Mouse (Mus musculus) cerebellum, adult 9-11 months (tissue): ENCODE measurements around the gene Olfr311.
A peak's percentile ranks its signal among the peaks of the same experiment; 100 is the strongest.
"Not testable (repeated sequence)": the region's sequence is repeated elsewhere in the genome, so short reads cannot be mapped to it uniquely, and the experiment has no call there.

Experiments
- DNase-seq: peaks from one replicate; pipeline ENCODE4 v3.0.0; 2022

The Olfr311 gene

DNA sequence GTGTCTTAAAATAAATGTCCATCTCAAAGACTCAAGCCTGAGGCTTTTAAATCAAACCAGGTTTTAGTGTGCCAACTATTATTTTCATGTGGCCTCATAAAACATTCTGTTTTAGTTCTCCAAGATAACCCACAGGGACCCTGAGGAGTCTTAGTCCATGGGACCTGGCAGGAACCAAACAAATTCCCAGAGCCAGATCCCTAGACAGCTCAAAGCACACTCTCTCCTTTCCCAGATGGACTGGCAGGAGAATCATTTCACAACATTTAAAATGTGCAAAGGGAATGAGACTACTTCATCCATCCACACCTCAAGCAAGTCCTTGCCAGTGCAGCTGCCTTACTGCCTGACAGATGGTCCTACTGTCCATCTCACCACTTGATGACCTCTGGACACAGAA is at the start of gene Olfr311:
TSS of gene Olfr311 (plus strand) at position 301 of the 400 bp plus-strand sequence.
- not testable (repeated sequence) for DNase-seq

DNA sequence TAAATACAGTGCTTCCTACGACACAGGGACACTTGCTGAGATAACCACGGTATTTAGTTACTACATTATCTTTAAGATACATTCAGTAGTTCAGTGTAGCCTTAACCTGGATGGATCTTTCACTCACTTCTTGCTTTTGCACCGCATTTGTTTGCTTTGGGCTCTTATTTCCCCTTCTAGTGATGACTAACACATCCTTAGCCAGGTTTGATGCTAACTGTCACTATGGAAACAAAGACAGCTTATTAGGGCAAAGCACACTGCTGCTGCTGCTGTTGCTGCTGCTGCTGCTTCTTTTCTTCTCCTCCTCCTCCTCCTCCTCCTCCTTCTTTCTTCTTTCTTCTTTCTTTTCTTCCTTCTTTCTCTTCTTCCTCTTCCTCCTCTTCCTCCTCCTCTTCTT is 49.5 kb upstream of the Olfr311 start:
- no peak for DNase-seq

DNA sequence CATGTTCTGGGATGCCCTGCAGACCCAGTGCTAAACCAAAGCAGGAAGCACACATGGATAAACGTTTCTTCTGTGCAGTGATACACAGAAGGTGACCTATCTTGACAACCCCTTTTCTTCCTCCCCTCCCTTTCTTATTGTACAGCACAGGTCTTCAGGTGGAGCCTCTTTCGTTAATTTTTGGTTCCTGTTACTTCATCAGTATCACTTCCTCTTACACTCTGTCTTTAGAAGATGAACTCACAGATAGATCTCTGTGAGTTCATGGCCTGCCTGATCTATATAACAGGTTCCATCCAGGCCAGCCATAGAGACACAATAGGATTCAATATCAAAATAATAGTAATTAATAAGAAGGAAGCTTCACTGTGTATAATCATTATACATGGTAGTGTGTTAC is 49.0 kb upstream of the Olfr311 start:
- DNase-seq, result no peak

DNA sequence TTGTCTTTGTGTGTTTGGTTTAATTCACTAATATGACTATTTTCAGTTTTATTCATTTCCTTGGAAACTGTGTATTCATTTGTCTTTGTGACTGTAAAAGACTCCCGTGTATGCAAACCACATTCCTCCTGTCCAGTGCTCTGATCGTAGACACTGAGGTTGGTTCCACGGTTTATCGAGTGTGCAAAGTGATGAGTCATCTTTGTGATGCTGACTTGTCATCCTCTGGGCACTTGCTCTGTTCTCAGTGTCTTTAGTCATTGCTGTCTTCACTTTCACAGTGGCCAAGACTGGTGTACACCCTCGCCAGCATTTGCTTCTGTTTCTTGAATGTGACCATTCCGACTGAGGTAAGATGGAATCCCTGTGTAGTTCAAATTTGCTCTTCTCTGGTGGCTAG is 48.4 kb upstream of the Olfr311 start:
- DNase-seq, result no peak

DNA sequence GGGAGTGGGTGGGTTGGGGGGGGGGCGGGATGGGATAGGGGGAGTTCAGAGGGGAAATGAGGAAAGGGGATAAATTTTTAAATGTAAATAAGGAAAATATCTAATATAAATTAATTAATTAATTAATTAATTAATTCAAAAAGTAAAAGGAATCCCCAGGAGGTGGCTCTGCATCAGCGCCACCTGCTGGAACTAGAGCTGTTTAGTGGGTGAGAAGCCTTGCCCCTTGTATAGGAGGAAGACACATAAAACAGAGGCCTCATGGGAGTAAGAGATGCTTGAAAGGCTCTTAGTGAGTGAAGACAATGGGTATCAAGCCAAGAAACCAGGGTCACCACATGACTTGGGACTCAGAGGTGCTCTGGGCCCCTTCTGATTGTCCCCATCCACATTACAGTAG is 43.2 kb upstream of the Olfr311 start:
- no peak for DNase-seq

DNA sequence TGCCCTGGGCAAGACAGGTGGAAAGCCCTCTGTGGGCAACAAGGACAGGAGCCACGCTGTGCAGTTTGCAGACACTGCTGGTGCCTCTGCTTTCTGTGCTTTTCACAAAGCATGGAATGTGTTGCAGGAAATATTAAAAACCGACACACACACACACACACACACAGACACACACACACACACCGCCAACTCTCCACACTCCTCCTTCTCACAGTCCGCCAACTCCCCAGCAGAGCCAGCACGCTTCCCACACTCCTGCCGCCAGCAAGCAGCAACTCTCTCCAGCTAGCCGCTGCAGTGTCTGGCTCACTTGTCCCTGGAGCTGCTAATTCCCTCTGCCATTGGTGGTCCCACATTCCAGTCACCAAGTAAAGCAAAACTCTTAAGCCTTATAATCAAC is 42.2 kb upstream of the Olfr311 start:
- DNase-seq, result no peak

DNA sequence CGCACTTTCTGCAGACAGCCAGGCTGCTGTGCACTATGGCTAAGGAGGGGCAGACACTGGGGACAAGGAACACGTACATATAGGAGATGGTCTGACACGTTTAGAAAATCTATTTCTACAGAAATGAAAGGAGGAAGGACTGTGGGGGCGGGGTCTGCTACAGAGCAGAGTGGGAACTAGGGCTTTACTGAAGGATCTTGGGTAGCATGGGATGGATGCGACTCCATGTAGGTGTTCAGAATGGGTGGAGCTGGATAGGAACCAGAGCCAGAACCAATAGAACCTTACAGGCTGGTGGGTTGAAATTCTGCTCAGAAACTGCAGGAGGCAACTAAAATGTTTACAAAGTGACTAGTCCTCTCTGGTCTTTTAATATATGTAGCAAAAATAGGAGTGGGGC is 39.3 kb upstream of the Olfr311 start:
- no peak for DNase-seq

DNA sequence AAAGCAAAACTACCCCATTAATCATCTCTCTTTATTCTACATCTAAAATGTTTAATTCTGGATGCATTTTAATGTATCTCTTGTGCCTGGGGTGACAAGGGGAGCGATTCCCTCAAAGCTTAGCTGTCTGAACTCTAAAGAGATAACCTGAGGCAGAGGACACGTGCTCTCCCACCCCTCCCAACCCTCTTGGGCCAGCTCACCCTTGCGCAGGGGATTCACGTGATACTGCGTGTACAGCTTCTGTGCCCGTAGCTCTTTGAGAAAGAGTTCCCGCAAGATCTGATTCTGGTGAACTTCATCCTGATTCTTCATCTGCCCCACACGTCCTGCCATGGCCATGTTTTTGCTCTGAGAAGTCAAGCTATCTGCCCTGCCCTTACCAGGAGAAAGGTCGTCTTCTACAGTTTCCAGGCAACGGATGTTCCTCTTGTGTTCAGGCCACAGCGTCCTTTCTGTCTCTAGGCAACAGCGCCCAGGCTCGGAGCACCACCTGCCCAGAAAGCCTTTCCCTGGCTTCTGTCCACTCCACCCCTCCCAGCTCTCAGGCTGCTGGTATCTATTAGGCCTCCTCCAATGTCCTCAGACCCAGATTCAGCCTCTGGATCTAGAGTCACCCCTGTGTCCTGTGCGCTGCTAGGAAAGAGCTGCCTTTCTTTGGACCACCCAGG is 37.4 kb upstream of the Olfr311 start, which contains the start of gene Fam183b:
TSS of gene Fam183b (minus strand) at position 403 of the 671 bp plus-strand sequence.
- DNase-seq, result peak; percentile 10

DNA sequence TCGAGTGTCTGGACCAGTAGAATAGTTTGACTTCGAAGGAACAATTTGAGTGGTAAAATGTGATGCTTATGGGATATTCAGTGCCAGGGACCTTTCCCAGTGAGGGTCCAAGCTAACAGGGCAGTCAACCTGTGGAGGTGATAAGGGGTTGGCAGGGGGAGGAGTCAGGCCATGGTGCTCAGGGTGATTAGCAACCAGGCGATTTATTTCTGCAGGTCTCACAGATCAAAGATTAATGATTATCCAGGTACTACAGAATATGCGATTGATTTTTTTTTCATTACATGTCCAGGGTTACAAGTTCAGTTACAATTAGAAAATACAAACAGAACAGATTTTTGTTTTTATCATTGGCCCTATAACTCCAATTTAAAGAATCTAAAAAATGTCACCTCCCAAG is 35.2 kb upstream of the Olfr311 start:
- DNase-seq, result no peak

DNA sequence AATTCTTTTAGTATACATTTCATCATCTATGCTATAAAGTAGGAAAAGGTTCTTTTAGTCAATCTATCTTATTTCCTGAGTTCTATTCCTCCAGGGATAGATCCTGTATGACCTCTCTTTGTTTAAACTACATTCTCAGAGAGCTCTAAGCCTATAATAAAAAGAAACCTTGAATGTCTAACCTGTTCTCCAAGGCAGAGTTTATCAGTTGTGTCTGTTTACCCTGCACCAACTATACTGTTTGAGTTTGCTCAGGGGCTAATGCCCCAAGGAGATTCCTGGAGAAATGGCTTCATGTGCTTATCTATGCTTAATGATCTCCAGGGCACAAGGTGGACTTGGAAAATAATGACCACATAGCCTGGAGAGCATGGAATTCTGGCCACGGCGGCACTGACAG is 34.7 kb upstream of the Olfr311 start:
- no peak for DNase-seq

DNA sequence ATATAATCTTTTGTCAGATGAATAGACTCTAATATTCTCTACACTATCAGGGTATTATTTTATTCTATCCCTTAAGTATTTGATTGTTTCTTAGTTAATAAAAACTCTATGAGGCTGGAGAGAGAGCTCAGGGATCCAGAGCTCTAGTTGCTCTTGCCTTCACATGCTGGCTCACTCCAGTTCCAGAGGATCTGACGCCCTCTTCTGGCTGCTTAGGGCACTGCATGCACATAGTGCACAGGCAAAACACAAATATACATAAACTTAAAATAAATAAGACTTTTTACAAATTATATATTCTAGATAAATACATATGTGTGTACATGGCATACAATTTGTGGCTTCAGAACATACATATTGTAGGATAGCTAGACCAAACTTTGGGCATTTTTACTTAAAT is 27.1 kb upstream of the Olfr311 start:
- DNase-seq, result no peak

DNA sequence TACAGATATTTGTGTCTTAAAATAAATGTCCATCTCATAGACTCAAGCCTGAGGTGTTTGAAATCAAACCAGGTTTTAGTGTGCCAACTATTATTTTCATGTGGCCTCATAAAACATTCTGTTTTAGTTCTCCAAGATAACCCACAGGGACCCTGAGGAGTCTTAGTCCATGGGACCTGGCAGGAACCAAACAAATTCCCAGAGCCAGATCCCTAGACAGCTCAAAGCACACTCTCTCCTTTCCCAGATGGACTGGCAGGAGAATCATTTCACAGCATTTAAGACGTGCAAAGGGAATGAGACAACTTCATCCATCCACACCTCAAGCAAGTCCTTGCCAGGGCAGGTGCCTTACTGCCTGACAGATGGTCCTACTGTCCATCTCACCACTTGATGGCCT is 24.4 kb upstream of the Olfr311 start, which contains the start of gene Olfr313:
TSS of gene Olfr313 (plus strand) at position 301 of the 400 bp plus-strand sequence.
- not testable (repeated sequence) for DNase-seq

DNA sequence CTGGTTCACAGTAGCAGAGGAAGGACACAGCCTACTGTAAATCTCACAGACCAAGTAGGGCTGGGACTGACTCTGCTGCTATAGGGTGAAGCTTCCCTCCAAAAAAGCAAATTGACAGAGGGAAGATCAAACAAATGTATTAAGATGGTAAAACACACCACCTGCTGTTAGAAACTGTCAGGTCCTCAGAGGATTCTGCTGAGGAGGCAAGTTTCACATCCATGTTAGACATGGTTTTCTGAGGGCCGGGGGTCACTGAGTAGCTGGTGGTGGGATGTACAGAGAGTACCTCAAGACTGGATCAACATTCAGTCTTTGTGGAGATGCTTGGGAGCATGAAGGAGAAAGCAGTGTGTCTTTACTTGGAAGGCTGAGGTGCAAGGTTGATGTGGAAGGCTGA is 23.4 kb upstream of the Olfr311 start:
- DNase-seq, result no peak

DNA sequence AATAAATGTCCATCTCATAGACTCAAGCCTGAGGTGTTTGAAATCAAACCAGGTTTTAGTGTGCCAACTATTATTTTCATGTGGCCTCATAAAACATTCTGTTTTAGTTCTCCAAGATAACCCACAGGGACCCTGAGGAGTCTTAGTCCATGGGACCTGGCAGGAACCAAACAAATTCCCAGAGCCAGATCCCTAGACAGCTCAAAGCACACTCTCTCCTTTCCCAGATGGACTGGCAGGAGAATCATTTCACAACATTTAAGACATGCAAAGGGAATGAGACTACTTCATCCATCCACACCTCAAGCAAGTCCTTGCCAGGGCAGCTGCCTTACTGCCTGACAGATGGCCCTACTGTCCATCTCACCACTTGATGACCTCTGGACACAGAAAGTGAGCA is 10.1 kb upstream of the Olfr311 start, which contains the start of gene Olfr312:
TSS of gene Olfr312 (plus strand) at position 301 of the 400 bp plus-strand sequence.
- not testable (repeated sequence) for DNase-seq

DNA sequence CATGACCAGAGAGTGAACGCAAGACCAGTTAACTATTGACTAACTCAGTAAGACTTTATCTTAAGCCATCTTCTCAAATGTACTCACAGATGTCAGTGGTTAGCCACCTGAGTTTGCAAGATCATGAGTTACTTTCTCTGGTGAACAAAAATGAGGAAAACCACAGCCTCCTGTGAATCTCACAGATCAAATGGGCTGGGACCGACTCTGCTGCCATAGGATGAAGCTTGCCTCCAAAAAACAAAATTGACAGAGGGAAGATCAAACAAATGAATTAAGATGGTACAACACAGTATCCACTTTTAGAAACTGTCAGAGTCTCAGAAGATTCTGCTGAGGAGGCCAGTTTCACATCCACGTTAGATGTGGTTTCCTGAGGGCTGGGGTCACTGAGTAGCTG is 9.3 kb upstream of the Olfr311 start:
- DNase-seq, result no peak

DNA sequence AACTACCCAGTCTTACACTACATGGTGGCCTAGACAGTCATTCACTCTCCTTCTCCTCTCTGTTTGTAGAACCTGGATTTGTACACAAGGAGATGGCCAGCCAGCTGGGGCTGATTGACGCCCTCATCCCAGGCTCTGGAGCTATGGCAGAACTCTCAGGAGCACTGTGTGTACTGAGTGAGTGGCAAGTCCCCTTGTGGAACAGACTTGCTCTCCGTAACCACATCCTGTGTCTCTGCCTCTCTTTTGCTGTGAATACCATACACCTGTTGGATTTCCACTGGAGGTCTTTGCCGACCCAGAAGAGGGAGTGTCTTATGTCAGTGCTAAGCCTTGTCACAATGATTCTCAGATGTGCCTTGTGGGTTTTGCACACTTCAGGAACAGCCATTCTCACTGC is 6.5 kb upstream of the Olfr311 start:
- DNase-seq, result not testable (repeated sequence)

DNA sequence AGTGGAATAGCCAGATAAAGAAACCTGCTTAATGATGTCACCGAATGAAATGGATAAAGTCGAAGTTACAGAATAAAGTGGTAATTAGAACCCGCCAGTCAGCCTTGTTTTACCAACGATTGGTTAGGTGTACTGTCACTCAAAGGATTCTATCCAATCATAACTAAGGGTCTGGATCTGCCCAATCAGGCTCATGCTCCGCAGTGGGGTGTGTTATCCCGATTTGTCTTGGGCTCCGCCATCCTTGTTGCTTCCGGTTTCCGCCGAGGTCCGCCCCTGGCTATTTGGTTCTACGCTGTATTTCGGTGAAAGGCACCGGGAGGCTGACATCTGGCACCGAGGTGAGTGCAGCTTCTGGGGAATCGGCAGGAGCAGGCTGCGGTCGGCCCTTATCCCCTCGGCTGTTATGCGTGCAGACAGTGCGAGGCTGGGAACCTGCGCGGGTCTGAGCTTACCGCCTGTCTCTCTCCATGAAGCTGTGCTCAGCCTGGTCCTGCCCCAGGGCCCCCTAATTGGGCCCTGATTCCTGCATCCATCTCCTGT is 7.9 kb downstream of the Olfr311 start, which contains the start of gene Gm12258:
TSS of gene Gm12258 (plus strand) at position 240 of the 543 bp plus-strand sequence.
- peak; percentile 94 for DNase-seq

DNA sequence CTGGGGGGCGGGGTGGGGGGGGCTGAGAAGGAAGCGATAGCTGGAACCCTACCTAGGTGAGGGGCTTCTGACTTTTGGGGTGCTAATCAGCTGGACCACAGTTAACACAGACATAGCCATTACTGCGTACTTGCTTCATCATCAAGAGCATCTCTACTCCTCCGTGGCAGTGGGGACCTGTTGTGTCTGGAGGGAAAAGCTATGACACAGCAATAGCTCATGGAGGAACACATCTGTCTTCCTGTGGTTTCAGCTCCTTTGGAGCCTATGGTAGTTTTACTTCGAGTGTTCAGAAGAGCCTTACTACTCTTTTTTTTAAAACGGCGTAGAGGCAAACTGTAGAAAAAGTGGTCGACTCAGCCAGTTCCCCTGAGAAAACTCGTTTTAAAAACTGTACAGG is 8.6 kb downstream of the Olfr311 start:
- no peak for DNase-seq

DNA sequence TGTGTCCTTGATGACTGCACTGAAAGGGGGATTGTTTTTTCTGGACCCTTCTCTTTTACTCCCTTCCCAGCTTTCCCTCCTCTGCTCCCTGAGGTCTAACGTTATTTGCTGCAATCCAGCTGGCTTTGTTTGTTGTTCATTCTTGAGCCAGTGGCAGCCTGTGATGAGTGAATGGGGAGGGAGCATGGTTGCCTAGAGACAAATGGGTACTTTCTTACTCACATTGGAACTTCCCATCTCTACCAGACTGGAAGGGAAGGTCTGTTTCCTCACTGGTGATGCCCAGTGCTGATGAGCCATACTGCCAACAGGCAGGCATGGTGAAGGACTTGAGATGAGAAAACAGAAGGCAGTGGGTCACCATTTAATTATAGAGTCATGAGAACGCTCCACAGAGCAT is 10.7 kb downstream of the Olfr311 start:
- DNase-seq, result no peak

DNA sequence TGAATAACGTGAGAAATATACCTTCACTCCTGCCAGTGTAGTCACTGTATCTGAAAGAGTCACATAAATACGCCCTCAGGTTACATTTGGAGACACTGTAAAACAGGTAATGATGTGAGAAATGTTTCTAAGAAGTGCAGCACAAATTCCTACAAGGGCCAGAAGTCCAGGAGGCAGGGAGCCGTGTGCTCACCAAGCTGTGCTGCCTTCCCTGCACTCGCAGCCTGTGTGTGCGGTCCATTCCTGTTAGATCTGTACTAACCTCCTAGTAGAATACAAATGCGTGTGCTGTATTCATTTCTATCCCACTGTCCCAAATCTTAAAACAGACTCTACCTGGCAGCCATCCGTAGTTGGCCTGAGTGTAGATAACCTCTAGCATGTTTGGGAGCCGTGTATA is 21.7 kb downstream of the Olfr311 start:
- no peak for DNase-seq

DNA sequence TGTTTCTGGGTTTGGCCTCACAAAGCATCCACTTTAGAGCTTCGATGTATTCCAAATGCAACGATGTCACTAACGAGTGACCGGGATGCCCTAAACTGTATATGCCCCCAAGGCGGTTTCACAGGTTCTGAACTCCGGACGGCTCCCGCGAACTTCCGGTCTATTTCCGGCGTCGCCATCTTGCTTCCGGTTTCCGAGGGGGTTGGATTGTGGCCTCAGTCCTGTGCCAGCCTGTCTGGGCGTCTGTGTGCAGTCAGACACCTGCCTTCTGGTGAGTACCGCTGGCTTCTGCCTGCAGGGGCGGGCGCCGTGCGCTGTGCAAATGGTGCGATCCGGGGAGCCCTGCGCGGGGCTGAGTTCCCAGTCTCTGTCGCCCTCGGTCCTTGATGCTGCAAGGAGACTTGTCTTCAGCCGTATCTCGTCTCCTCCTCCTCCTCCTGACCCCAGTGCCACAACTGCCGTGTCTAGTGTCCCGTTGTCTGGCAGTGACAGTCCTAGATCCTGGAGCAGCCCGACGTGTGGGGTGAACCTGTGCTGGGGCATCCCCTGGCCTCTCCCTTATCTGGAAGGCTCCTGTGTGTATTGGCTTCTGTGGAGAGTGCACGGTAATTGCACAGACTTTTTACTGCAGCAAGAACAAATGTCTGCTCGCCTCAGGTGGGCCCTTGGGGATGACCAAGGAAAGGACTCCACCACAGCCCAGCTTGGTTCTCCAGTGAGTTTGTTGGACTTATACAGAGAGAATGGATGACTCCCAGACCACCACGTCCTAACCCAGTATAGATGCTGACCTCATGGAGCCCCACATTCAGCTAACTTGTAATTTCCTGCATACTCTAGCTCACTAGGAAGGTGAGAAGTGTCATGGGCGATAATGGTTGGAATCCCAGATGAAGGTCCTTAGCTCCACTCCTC is 28.2 kb downstream of the Olfr311 start, which contains the start of gene 2810021J22Rik:
TSS of gene 2810021J22Rik (plus strand) at position 178 of the 915 bp plus-strand sequence.
- peak; percentile 82 for DNase-seq

DNA sequence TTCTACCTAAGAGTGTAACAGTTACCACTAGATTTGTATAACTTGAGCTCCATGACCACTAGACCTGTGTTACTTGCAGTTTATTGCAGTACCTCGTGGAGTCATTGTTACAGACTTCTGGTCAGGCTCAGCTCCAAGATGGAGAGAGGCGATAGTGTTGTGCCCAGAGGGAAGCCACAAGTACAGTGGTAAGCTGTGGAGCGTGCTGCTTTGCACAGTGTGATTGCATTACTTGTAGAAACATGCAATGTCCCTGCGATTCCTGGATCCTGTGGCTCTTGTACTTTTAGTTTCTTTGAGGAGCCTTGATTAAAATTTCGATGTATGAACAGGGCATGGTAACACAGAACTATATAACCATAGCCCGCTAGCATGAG is 28.9 kb downstream of the Olfr311 start:
- no peak for DNase-seq

DNA sequence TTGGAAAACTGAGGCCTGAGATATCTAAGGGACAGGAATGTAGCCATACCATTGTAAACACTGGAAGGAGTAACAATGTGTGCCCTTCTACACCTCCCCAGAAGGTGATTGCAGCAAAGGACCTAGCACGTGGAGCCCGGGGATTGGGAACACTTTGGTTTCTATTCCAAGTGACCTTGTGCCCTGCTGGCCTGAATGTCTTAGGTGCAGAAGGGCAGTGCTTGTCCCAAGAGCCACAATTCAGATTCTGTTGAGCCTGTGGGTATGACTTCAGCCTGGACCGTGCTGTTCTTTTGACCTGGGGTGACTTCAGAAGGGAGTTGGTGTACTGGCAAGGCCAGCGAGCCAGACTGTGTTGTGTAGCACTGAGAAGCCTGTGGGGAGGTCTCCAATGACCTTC is 31.9 kb downstream of the Olfr311 start:
- DNase-seq, result no peak

DNA sequence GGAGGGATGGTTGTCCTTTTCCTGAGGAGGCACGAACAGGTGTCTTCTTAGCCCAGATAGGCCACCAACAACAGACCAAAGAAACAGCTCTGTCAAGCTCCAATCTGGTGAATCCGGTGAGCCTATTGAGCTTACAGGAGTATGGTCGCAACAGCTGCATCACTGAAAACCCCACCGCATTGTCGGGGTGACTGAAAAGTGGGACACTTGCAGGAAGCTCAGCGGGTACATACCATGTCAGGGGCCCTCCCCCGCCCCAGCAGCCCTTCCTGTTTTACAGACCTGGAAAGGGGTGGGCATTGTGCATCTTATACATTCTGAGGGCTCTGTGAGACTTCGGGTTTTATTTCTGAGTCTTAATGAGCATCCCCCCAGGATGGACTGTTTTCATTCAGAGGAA is 44.7 kb downstream of the Olfr311 start:
- no peak for DNase-seq
